Mouse (Mus musculus) neural tube, embryonic 14.5 days (tissue): Measurements from ENCODE around the gene Dkkl1. TPM values are rescaled to one million over a fixed set of nuclear protein-coding genes. Genes with fewer than 3 reads are reported as not detected.
A peak's percentile ranks its signal among the peaks of the same experiment; 100 is the strongest.

Experiments
- ATAC-seq: fragments of 200-750 bp; cut with Nextera tagmentation; 2 replicates; pipeline ENCODE4 v1.8.0; 2017; ENCODE audit warnings: low read depth, mild to moderate bottlenecking, moderate TSS enrichment, moderate library complexity
- H3K27ac ChIP-seq: fragments of 300-500 bp; sonication (generic); 2 replicates; pipeline ENCODE4 v1.5.1; 2014; ENCODE audit warnings: low read depth, mild to moderate bottlenecking, control low read depth, low read length, moderate library complexity, mixed read lengths
- H3K27me3 ChIP-seq: fragments of 300-500 bp; sonication (generic); 2 replicates; pipeline ENCODE4 v1.6.1; 2014; ENCODE audit warnings: low read length; ENCODE audit not compliant: control insufficient read depth, insufficient read depth
- H3K36me3 ChIP-seq: fragments of 300-500 bp; sonication (generic); 2 replicates; pipeline ENCODE4 v1.6.1; 2014; ENCODE audit warnings: low read length, mixed read lengths; ENCODE audit not compliant: control insufficient read depth, insufficient read depth
- H3K4me1 ChIP-seq: fragments of 300-500 bp; sonication (generic); 2 replicates; pipeline ENCODE4 v1.6.1; 2014; ENCODE audit warnings: low read length; ENCODE audit not compliant: control insufficient read depth, insufficient read depth
- H3K4me2 ChIP-seq: fragments of 300-500 bp; sonication (generic); 2 replicates; pipeline ENCODE4 v1.6.1; 2014; ENCODE audit warnings: mild to moderate bottlenecking, low read depth, low read length, control low read depth
- H3K4me3 ChIP-seq: fragments of 300-500 bp; sonication (generic); 2 replicates; pipeline ENCODE4 v1.5.1; 2014; ENCODE audit warnings: low read depth, low read length, control low read depth, mixed read lengths
- H3K9ac ChIP-seq: fragments of 300-500 bp; sonication (generic); replicated peaks from 2 replicates; pipeline ENCODE4 v1.6.1; 2014; ENCODE audit warnings: low read depth, mild to moderate bottlenecking, control low read depth, low read length, mixed read lengths
- H3K9me3 ChIP-seq: fragments of 300-500 bp; sonication (generic); 2 replicates; pipeline ENCODE4 v1.6.1; 2016; ENCODE audit warnings: low read length; ENCODE audit not compliant: control insufficient read depth
- WGBS: fragments of 180-500 bp; shearing (Covaris S2); extraction: QIAGEN DNeasy Blood & Tissue Kit; methylation state at CpG from one replicate; pipeline ENCODE4 v1.1.7; 2014; 5-methylcytosine and 5-hydroxymethylcytosine counted together
- polyA plus RNA-seq: library from polyadenylated mRNA; unstranded; fragments of >200 nt; fragmentation: Nextera tagmentation; extraction: Ambion mirVana; gene quantifications from 2 replicates; pipeline ENCODE4 v1.2.1, GENCODE M21; 2014

Gene Dkkl1
- polyA plus RNA-seq, 1 experiment from 2014 or later, result 11.8 TPM

GRCm38 (mm10) chr7:45190186-45190585 is 21.8 kb downstream of the Dkkl1 start:
- no peaks in the 10 kb centered on the region for H3K4me1 ChIP-seq
- H3K27me3 ChIP-seq, result peaks cover 2% of the 10 kb centered on the region; the same call in 1 of the 2 replicates
- ATAC-seq, result no peak
- no peak overlapping the region for H3K27ac ChIP-seq
- H3K9ac ChIP-seq, result no peak overlapping the region
- H3K36me3 ChIP-seq, result no peaks in the 10 kb centered on the region
- H3K4me3 ChIP-seq, result no peak overlapping the region
- no peaks in the 10 kb centered on the region for H3K9me3 ChIP-seq
- no peak overlapping the region for H3K4me2 ChIP-seq
- 91% methylated on average over 6 of the region's 6 CpGs for WGBS

GRCm38 (mm10) chr7:45189600-45189999 is 22.3 kb downstream of the Dkkl1 start:
- peaks cover 4% of the 10 kb centered on the region for H3K27me3 ChIP-seq

GRCm38 (mm10) chr7:45185921-45186320 is 26.0 kb downstream of the Dkkl1 start:
- H3K36me3 ChIP-seq, result no peaks in the 10 kb centered on the region
- H3K9me3 ChIP-seq, result no peaks in the 10 kb centered on the region
- H3K4me3 ChIP-seq, result no peak overlapping the region
- H3K4me1 ChIP-seq, result no peaks in the 10 kb centered on the region
- no peak overlapping the region for H3K4me2 ChIP-seq
- peaks cover 33% of the 10 kb centered on the region for H3K27me3 ChIP-seq
- no peak overlapping the region for H3K9ac ChIP-seq
- ATAC-seq, result no peak
- WGBS, result 77% methylated on average over 7 of the region's 7 CpGs
- no peak overlapping the region for H3K27ac ChIP-seq

More at GRCm38 (mm10) chr7:45189600-45189999, 22.3 kb downstream of the Dkkl1 start:
- ATAC-seq, result no peak
- Histone ChIP-seq H3K4me1 (no peaks in the 10 kb centered on the region), H3K36me3 (no peaks in the 10 kb centered on the region), H3K9ac (no peak overlapping the region), H3K9me3 (no peaks in the 10 kb centered on the region), H3K4me2 (no peak overlapping the region), H3K27ac (no peak overlapping the region), H3K4me3 (no peak overlapping the region)
- WGBS, result 51% methylated on average over 16 of the region's 16 CpGs

GRCm38 (mm10) chr7:45183672-45184071 is 28.3 kb downstream of the Dkkl1 start:
- 78% methylated on average over 7 of the region's 7 CpGs for WGBS
- no peak overlapping the region for H3K9ac ChIP-seq
- H3K36me3 ChIP-seq, result no peaks in the 10 kb centered on the region
- ATAC-seq, result no peak
- peaks cover 56% of the 10 kb centered on the region for H3K27me3 ChIP-seq
- no peaks in the 10 kb centered on the region for H3K9me3 ChIP-seq
- H3K27ac ChIP-seq, result no peak overlapping the region
- no peak overlapping the region for H3K4me2 ChIP-seq
- no peaks in the 10 kb centered on the region for H3K4me1 ChIP-seq
- no peak overlapping the region for H3K4me3 ChIP-seq

GRCm38 (mm10) chr7:45182606-45183005 is 29.3 kb downstream of the Dkkl1 start:
- Histone ChIP-seq H3K4me1 (no peaks in the 10 kb centered on the region), H3K4me2 (peak overlapping the region; percentile 39), H3K4me3 (peak overlapping the region; percentile 12), H3K9me3 (no peaks in the 10 kb centered on the region), H3K27me3 (peaks cover 66% of the 10 kb centered on the region), H3K27ac (no peak overlapping the region), H3K9ac (no peak overlapping the region), H3K36me3 (no peaks in the 10 kb centered on the region)
- 19% methylated on average over 11 of the region's 11 CpGs for WGBS
- 0 out of 2 replicates have a peak, but pooled peaks have one; percentile 2 for ATAC-seq

- H3K4me1 ChIP-seq, result no peaks in the 10 kb centered on the region
- no peaks in the 10 kb centered on the region for H3K36me3 ChIP-seq
- H3K9ac ChIP-seq, result no peak overlapping the region
- no peaks in the 10 kb centered on the region for H3K9me3 ChIP-seq
- H3K27me3 ChIP-seq, result peaks cover 69% of the 10 kb centered on the region
- peak overlapping the region; percentile 12 for H3K4me3 ChIP-seq
- peak; percentile 89 for ATAC-seq
- peak overlapping the region; percentile 39 for H3K4me2 ChIP-seq
- H3K27ac ChIP-seq, result no peak overlapping the region
- under 1% methylated on average over 34 of the region's 34 CpGs for WGBS
Observed at GRCm38 (mm10) chr7:45182199-45182601, 29.7 kb downstream of the Dkkl1 start.

GRCm38 (mm10) chr7:45181540-45181939 is 30.4 kb downstream of the Dkkl1 start:
- H3K27ac ChIP-seq, result no peak overlapping the region
- no peaks in the 10 kb centered on the region for H3K9me3 ChIP-seq
- H3K9ac ChIP-seq, result no peak overlapping the region
- peak overlapping the region; percentile 39 for H3K4me2 ChIP-seq
- 3% methylated on average over 34 of the region's 35 CpGs for WGBS
- H3K27me3 ChIP-seq, result peaks cover 72% of the 10 kb centered on the region
- H3K4me3 ChIP-seq, result peak overlapping the region; percentile 5; the same call in 1 of the 2 replicates
- H3K4me1 ChIP-seq, result no peaks in the 10 kb centered on the region
- H3K36me3 ChIP-seq, result no peaks in the 10 kb centered on the region
- ATAC-seq, result no peak

GRCm38 (mm10) chr7:45180896-45181477 is 31.0 kb downstream of the Dkkl1 start, which contains the start of gene Pth2:
TSS of gene Pth2 (plus strand) at chr7:45180995.
- no peak within 1 kb of the TSS for H3K9ac ChIP-seq
- ATAC-seq, result no peak
- no peaks in the 10 kb centered on the region for H3K36me3 ChIP-seq
- H3K4me2 ChIP-seq, result peak within 1 kb of the TSS; percentile 39
- no peaks in the 10 kb centered on the region for H3K9me3 ChIP-seq
- no peaks in the 10 kb centered on the region for H3K4me1 ChIP-seq
- H3K27ac ChIP-seq, result no peak within 1 kb of the TSS
- peaks cover 72% of the 10 kb centered on the region for H3K27me3 ChIP-seq
- H3K4me3 ChIP-seq, result peak within 1 kb of the TSS; percentile 5; the same call in 1 of the 2 replicates
- 14% methylated on average over 20 of the region's 20 CpGs for WGBS

- ATAC-seq, result no peak
- peaks cover 77% of the 10 kb centered on the region for H3K27me3 ChIP-seq
- no peak within 1 kb of the TSS for H3K4me2 ChIP-seq
- no peak within 1 kb of the TSS for H3K27ac ChIP-seq
- no peak within 1 kb of the TSS for H3K4me3 ChIP-seq
- no peaks in the 10 kb centered on the region for H3K9me3 ChIP-seq
- no peaks in the 10 kb centered on the region for H3K4me1 ChIP-seq
- 25% methylated on average over 7 of the region's 7 CpGs for WGBS
- no peaks in the 10 kb centered on the region for H3K36me3 ChIP-seq
- no peak within 1 kb of the TSS for H3K9ac ChIP-seq
Observed at GRCm38 (mm10) chr7:45179469-45179868, 32.5 kb downstream of the Dkkl1 start, which contains the start of gene Gfy. TSS of gene Gfy (minus strand) at chr7:45179569.
